Mouse (Mus musculus): ENCODE data around the gene Dennd1b. TPM values are rescaled to one million over a fixed set of nuclear protein-coding genes. Genes with fewer than 3 reads are reported as not detected.

Gene Dennd1b
- total RNA-seq, 2 experiments from 2014 or later = 56.1 to 59.9 TPM

- DNase-seq (ENCODE audit: low spot score in 2 of 2) = no peak
- Histone ChIP-seq H3K27ac (no peak overlapping the region), H3K4me3 (no peak overlapping the region)
- TF ChIP-seq CTCF (conservative IDR thresholded peaks at IDR 0.05) = no peak
Observed at GRCm38 (mm10) chr1:138939579-138940139, 23.6 kb upstream of the Dennd1b start.

GRCm38 (mm10) chr1:138940407-138940806, 22.8 kb upstream of the Dennd1b start:
- no peak for DNase-seq (ENCODE audit: low spot score in 2 of 2)
- TF ChIP-seq CTCF (conservative IDR thresholded peaks at IDR 0.05) = no peak
- no peak overlapping the region for H3K27ac ChIP-seq
- no peak overlapping the region for H3K4me3 ChIP-seq

GRCm38 (mm10) chr1:138952173-138952572, 11.1 kb upstream of the Dennd1b start:
- Histone ChIP-seq H3K27ac (no peak overlapping the region), H3K4me3 (no peak overlapping the region)
- no peak for DNase-seq (ENCODE audit: low spot score in 2 of 2)
- no peak for TF ChIP-seq CTCF (conservative IDR thresholded peaks at IDR 0.05)

- no peak for TF ChIP-seq CTCF (conservative IDR thresholded peaks at IDR 0.05)
- no peak for DNase-seq (ENCODE audit: low spot score in 2 of 2)
- H3K27ac ChIP-seq = no peak overlapping the region
- H3K4me3 ChIP-seq = no peak overlapping the region
Observed at GRCm38 (mm10) chr1:138954978-138955377, 8.3 kb upstream of the Dennd1b start.

GRCm38 (mm10) chr1:138955455-138955854, 7.8 kb upstream of the Dennd1b start:
- no peak for DNase-seq (ENCODE audit: low spot score in 2 of 2)
- no peak for TF ChIP-seq CTCF (conservative IDR thresholded peaks at IDR 0.05)
- no peak overlapping the region for H3K27ac ChIP-seq
- H3K4me3 ChIP-seq = no peak overlapping the region

- no peak overlapping the region for H3K27ac ChIP-seq
- DNase-seq (ENCODE audit: low spot score in 2 of 2) = no peak
- TF ChIP-seq CTCF (conservative IDR thresholded peaks at IDR 0.05) = no peak
Observed at GRCm38 (mm10) chr1:138956511-138956910, 6.7 kb upstream of the Dennd1b start.

GRCm38 (mm10) chr1:138957111-138957510, 6.1 kb upstream of the Dennd1b start:
- DNase-seq (ENCODE audit: low spot score in 2 of 2) = no peak
- no peak for TF ChIP-seq CTCF (conservative IDR thresholded peaks at IDR 0.05)
- H3K4me3 ChIP-seq = no peak overlapping the region
- H3K27ac ChIP-seq = no peak overlapping the region

More at GRCm38 (mm10) chr1:138956511-138956910, 6.7 kb upstream of the Dennd1b start:
- no peak overlapping the region for H3K4me3 ChIP-seq

GRCm38 (mm10) chr1:138958863-138959262, 4.4 kb upstream of the Dennd1b start:
- H3K27ac ChIP-seq = no peak overlapping the region
- no peak overlapping the region for H3K4me3 ChIP-seq
- no peak for TF ChIP-seq CTCF (conservative IDR thresholded peaks at IDR 0.05)
- DNase-seq (ENCODE audit: low spot score in 2 of 2) = no peak

GRCm38 (mm10) chr1:138959903-138960483, 3.2 kb upstream of the Dennd1b start:
- Histone ChIP-seq H3K4me3 (no peak overlapping the region), H3K27ac (no peak overlapping the region)
- TF ChIP-seq CTCF (conservative IDR thresholded peaks at IDR 0.05) = no peak
- DNase-seq (ENCODE audit: low spot score in 2 of 2) = no peak

- TF ChIP-seq CTCF (conservative IDR thresholded peaks at IDR 0.05) = no peak
- peak overlapping the region; percentile 95 for H3K27ac ChIP-seq
- peak in 1 of 2 experiments; percentile 39 for DNase-seq (ENCODE audit: low spot score in 2 of 2)
- peak overlapping the region; percentile 83 for H3K4me3 ChIP-seq
Observed at GRCm38 (mm10) chr1:138962266-138963101, 751 bp upstream of the Dennd1b start.

GRCm38 (mm10) chr1:138963868-138964458, 728 bp downstream of the Dennd1b start:
- DNase-seq (ENCODE audit: low spot score in 2 of 2) = peak; percentile 16 to 20

GRCm38 (mm10) chr1:138965069-138965468, 1.8 kb downstream of the Dennd1b start:
- no peak for TF ChIP-seq CTCF (conservative IDR thresholded peaks at IDR 0.05)
- no peak for DNase-seq (ENCODE audit: low spot score in 2 of 2)
- Histone ChIP-seq H3K27ac (no peak overlapping the region), H3K4me3 (no peak overlapping the region)

More at GRCm38 (mm10) chr1:138963868-138964458, 728 bp downstream of the Dennd1b start:
- TF ChIP-seq CTCF (conservative IDR thresholded peaks at IDR 0.05) = no peak
- H3K27ac ChIP-seq = peak overlapping the region; percentile 95
- H3K4me3 ChIP-seq = peak overlapping the region; percentile 83

- DNase-seq (ENCODE audit: low spot score in 2 of 2) = no peak
- H3K27ac ChIP-seq = no peak overlapping the region
- TF ChIP-seq CTCF (conservative IDR thresholded peaks at IDR 0.05) = no peak
- no peak overlapping the region for H3K4me3 ChIP-seq
Observed at GRCm38 (mm10) chr1:138965511-138965910, 2.3 kb downstream of the Dennd1b start.

Measured in layer of hippocampus, adult 2 months (tissue).